Mouse (Mus musculus) monocyte, adult 59 days (primary cell): ENCODE data around the gene 4930596D02Rik. TPM values are rescaled to one million over a fixed set of nuclear protein-coding genes. Genes with fewer than 3 reads are reported as not detected.

Experiments
- total RNA-seq, 2 experiments: library from RNA; stranded (reverse); gene quantifications; one replicate each; pipeline ENCODE4 v1.2.4; 2023

4930596D02Rik gene
- total RNA-seq, result not detected

DNA sequence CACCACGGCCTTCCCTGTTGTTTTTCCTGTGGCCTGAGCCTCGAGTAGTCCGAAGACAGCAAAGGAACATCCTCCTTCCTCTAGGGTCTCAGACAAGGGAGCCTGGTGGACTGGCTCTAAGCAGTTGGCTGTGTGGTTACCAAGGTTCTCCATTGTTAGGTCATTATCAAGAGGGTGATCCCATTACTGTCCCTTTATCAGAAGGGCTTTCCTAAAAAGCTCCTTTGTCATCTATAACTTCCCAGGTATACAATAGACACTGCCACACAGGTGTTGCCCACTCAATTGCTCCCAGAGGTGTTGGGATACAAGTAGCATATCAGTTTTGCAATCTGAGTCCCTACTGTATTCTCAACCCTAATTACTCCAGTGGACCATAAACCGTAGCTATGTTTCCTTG, at the start of gene 4930596D02Rik:
4930596D02Rik (minus strand) TSS at position 101 of the 400 bp plus-strand sequence.

